Mouse (Mus musculus) megakaryocyte, embryonic 14.5 days (primary cell): ENCODE results near the gene Cd180. TPM values are rescaled to one million over a fixed set of nuclear protein-coding genes. Genes with fewer than 3 reads are reported as not detected.

Experiments used
- H3K27me3 ChIP-seq: replicated peaks from 2 replicates; pipeline ENCODE3; 2012; ENCODE audit warnings: inconsistent platforms
- H3K36me3 ChIP-seq: replicated peaks from 2 replicates; pipeline ENCODE3; 2012; ENCODE audit warnings: low read length, inconsistent platforms, mixed read lengths
- H3K4me1 ChIP-seq: 2 replicates; pipeline ENCODE4 v1.6.1; 2012; ENCODE audit warnings: inconsistent platforms
- H3K4me3 ChIP-seq: replicated peaks from 2 replicates; pipeline ENCODE3; 2012; ENCODE audit warnings: moderate library complexity, mild to moderate bottlenecking, inconsistent platforms
- H3K9me3 ChIP-seq: 2 replicates; pipeline ENCODE4 v1.6.1; 2012; ENCODE audit warnings: inconsistent platforms
- FLI1 ChIP-seq: IDR thresholded peaks from 2 replicates; pipeline ENCODE4 v1.6.1; 2012; ENCODE audit warnings: low read length, inconsistent platforms, mixed read lengths
- GATA1 ChIP-seq: IDR thresholded peaks from 3 replicates; pipeline ENCODE4 v1.6.1; 2012; ENCODE audit warnings: mixed read lengths, low read length, inconsistent platforms, borderline replicate concordance
- polyA plus RNA-seq: library from polyadenylated mRNA; stranded (reverse); fragments of >175 nt; gene quantifications from 2 replicates; pipeline ENCODE4 v1.2.3, GENCODE M21; 2012; ENCODE audit warnings: low replicate concordance; ENCODE audit not compliant: insufficient read depth

Gene Cd180
- polyA plus RNA-seq, 1 experiment: 1.5 TPM

DNA sequence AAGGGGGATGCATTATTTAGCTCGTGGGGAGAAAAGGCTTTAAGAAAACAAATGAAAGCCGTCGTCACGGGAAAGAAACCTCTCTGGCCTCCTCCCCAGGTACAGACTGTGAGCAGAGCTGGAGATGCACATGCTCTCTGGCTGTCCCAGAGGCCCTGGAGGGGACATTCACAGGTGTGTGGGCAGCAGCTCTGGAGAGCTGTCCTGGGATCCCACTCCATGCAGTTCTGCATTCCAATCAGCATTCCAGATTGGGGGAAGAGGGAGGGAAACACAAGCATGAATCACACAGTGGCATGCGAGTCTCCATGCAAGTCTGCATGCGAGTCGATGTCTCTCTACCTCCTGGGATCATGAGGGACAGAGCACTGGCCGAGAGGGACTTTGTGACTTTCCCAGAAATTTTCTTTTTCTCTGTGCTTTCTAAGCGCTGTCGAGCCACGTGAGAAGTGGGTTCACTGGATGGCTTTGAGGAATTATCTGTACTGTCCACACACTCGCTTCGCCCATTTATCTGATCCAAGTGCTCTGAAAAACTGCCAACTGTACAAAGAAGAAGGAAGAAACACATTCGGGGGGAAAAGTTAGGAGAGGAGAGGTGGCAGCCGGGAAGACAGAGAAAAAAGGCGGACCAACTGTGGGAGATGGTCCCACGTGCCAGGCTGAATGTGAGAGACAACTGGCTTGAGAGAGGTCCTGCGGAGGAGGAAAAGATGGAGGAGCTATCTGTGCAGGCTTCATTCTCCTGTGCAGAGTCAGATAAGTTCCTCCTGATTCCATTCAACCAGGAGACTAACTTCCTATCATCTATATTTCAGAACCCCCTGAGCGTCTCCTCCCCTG is 60.6 kb downstream of the Cd180 start:
- Histone ChIP-seq H3K27me3 (no peaks in the 10 kb centered on the region), H3K36me3 (peaks cover 100% of the 10 kb centered on the region), H3K9me3 (no peaks in the 10 kb centered on the region), H3K4me3 (no peak overlapping the region), H3K4me1 (peaks cover 26% of the 10 kb centered on the region)
- no peak for TF ChIP-seq GATA1
- TF ChIP-seq FLI1: no peak

DNA sequence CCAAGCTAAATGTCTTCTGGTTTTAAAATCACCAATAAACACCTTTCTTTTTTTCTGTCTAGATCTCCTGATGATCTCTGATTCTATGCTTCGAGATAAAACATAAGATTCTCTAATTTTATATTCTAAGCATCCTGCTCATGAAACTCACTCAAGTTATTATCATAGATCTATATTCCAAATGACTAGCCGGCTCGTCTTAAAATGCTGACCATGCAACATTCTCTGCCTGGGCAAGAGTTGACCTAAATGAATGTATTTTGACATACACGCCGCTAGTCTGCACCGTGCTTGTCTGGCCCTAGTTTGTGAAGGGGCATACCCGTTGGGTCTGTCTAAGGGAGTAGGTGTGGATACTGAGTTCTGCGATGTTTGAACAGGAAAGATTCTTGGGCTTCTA is 61.8 kb downstream of the Cd180 start:
- Histone ChIP-seq H3K36me3 (peaks cover 100% of the 10 kb centered on the region), H3K4me1 (peaks cover 26% of the 10 kb centered on the region), H3K27me3 (no peaks in the 10 kb centered on the region), H3K9me3 (no peaks in the 10 kb centered on the region), H3K4me3 (no peak overlapping the region)
- TF ChIP-seq GATA1: no peak
- no peak for TF ChIP-seq FLI1

GRCm38 (mm10) chr13:102756071-102756470 is 62.7 kb downstream of the Cd180 start:
- Histone ChIP-seq H3K36me3 (peaks cover 100% of the 10 kb centered on the region), H3K9me3 (no peaks in the 10 kb centered on the region), H3K27me3 (no peaks in the 10 kb centered on the region), H3K4me3 (no peak overlapping the region), H3K4me1 (peaks cover 26% of the 10 kb centered on the region)
- TF ChIP-seq FLI1 (no peak), GATA1 (no peak)

DNA sequence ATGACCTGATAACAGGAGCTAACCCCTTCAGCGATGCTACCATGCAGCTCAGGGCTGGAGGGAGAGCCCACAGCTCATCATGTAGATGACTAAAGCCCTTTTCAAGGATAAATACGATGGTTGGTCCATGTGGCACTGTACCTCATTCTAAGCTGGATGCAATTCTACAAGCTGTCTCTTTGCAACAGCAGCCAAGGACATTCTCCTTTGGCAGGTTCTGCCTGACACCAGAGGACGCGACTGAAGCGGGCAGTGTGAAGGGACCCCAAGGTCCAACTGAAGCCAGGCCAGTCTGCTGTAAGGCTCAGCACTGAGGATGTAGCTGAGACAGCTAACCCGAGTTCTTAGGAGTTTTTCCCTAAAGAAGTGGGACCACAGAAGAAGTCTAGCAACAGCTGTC is 64.7 kb downstream of the Cd180 start:
- TF ChIP-seq GATA1 (no peak), FLI1 (no peak)
- peaks cover 95% of the 10 kb centered on the region for H3K36me3 ChIP-seq
- no peaks in the 10 kb centered on the region for H3K27me3 ChIP-seq
- H3K9me3 ChIP-seq: no peaks in the 10 kb centered on the region
- H3K4me1 ChIP-seq: peaks cover 36% of the 10 kb centered on the region
- H3K4me3 ChIP-seq: no peak overlapping the region

DNA sequence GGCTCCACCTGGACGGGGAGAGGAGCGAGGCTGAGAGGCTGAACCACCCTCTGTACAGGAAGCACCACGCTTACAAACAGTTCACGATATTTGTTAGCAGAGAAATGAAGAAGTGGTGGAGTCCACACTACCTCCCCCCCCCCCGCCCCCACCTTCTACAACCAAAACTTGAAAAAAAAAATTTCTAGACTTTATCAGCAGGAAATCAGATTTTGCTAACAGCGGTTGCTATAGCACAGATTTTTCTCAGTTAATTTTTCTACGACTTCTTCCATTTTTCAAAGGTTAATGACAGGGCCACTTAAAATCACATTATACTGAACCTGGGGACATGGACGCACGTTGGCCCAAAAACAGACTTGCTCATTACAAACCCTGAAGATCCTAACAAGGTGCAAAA is 68.1 kb downstream of the Cd180 start:
- no peak overlapping the region for H3K4me3 ChIP-seq
- no peaks in the 10 kb centered on the region for H3K9me3 ChIP-seq
- peaks cover 94% of the 10 kb centered on the region for H3K36me3 ChIP-seq
- H3K4me1 ChIP-seq: peaks cover 28% of the 10 kb centered on the region
- H3K27me3 ChIP-seq: no peaks in the 10 kb centered on the region
- TF ChIP-seq FLI1: no peak
- TF ChIP-seq GATA1: no peak

DNA sequence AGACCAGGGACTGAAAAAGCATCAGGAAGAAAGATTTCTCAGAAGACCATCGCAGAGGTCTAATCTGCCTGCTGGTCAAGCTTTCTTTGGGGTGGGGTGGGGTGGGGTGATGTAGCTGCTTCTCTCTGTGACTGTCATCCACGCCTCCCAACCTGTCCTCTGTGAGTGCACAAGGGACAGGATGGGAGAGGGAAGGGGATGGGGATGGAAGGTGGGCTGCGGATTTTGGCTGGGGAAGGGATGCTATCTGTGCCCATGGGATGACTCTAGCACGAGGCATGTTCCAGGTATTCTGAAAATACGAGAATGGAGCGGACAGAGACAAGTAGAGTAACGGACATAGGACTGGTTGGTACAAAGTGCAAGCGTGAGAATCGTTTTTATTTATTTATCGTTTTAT is 68.8 kb downstream of the Cd180 start:
- H3K36me3 ChIP-seq: peaks cover 94% of the 10 kb centered on the region
- no peak overlapping the region for H3K4me3 ChIP-seq
- H3K27me3 ChIP-seq: no peaks in the 10 kb centered on the region
- H3K4me1 ChIP-seq: peaks cover 28% of the 10 kb centered on the region
- no peaks in the 10 kb centered on the region for H3K9me3 ChIP-seq
- no peak for TF ChIP-seq FLI1
- no peak for TF ChIP-seq GATA1

DNA sequence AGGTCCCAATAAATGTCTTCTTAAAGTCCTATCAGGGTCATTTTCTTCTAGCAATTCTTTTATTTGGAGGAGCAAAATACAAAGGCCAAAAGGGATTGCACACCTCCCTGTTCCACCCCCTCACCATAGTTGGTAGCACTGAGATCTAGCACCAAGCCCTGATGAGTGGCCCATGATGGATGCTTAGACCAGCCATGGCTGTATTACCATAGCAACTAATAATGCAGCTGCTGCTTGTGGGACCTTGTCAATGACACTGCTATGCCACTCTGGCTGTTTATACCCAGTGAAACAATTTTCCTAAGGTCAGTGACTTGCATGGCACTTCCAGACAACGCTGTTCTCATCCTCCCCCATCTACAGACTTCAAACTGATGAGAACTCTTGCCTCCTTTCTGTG is 70.9 kb downstream of the Cd180 start:
- Histone ChIP-seq H3K4me1 (peaks cover 20% of the 10 kb centered on the region), H3K9me3 (no peaks in the 10 kb centered on the region), H3K27me3 (no peaks in the 10 kb centered on the region), H3K4me3 (no peak overlapping the region), H3K36me3 (peaks cover 94% of the 10 kb centered on the region)
- TF ChIP-seq GATA1 (no peak), FLI1 (no peak)

DNA sequence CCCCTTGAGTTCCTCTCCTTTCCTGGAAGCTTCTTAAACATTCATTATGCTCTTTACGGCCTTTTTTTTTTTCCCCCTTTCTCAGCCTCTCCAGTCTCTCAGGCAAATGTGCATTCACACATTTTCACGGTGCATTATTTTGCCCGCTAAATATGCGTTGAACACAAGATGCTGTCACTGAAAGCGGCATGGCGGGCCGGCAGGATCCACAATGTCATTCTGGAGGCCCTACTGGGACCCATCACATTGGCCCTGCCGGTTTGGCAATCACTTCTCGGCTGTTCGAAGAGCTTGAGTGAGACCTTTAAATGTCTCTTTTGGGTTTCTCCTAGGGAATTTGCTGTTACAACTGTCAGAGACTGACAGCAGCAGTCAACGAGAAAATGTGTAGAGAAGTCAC is 71.9 kb downstream of the Cd180 start:
- Histone ChIP-seq H3K4me3 (no peak overlapping the region), H3K27me3 (no peaks in the 10 kb centered on the region), H3K9me3 (no peaks in the 10 kb centered on the region), H3K4me1 (peaks cover 20% of the 10 kb centered on the region), H3K36me3 (peaks cover 94% of the 10 kb centered on the region)
- TF ChIP-seq FLI1 (no peak), GATA1 (no peak)

DNA sequence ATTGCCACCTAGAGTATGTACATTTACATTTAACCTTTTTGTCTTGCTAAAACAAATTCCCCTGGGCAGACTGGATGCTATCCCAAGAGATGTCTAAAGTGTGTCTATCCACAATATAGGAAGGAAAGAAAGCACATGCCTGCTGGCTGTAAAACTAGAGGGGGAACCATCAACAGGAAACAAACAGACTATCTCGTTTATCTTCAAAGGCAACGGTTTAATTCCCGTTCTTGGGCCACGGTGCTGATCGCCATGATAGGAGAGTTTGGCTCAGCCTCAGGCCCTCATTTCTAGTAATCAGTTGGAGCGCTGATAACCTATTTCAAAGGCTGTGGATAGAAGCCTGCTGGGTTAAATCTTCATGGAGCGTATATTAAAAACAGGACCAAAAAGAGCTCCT is 73.8 kb downstream of the Cd180 start:
- no peaks in the 10 kb centered on the region for H3K27me3 ChIP-seq
- H3K36me3 ChIP-seq: peaks cover 95% of the 10 kb centered on the region
- H3K9me3 ChIP-seq: no peaks in the 10 kb centered on the region
- TF ChIP-seq GATA1: no peak
- no peak for TF ChIP-seq FLI1
- peaks cover 17% of the 10 kb centered on the region for H3K4me1 ChIP-seq
- H3K4me3 ChIP-seq: no peak overlapping the region

DNA sequence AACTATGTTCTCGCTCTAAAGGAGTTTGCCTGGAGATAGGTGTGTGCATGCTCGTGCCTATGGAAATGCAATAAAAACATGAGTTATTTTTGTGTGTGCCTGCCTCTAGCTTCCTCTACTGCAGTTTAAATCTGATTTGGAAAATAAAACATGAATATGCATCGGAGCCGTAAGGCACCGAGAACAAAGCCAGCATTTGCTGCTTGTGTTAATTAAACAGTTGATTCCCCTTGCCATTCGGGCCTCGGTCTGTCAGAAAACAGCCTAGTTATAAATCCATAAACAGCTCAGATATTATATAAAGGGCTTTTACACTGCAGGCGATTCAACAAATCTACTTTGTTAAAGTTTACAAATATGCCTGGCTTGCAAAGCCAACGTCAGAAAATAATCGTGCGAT is 75.2 kb downstream of the Cd180 start:
- peaks cover 9% of the 10 kb centered on the region; the same call in 1 of the 2 replicates for H3K4me1 ChIP-seq
- no peaks in the 10 kb centered on the region for H3K27me3 ChIP-seq
- H3K9me3 ChIP-seq: no peaks in the 10 kb centered on the region
- no peak overlapping the region for H3K4me3 ChIP-seq
- no peak for TF ChIP-seq GATA1
- TF ChIP-seq FLI1: no peak
- H3K36me3 ChIP-seq: peaks cover 100% of the 10 kb centered on the region

- Histone ChIP-seq H3K4me3 (no peak overlapping the region), H3K9me3 (no peaks in the 10 kb centered on the region), H3K27me3 (no peaks in the 10 kb centered on the region), H3K36me3 (peaks cover 100% of the 10 kb centered on the region), H3K4me1 (no peaks in the 10 kb centered on the region)
- TF ChIP-seq FLI1 (no peak), GATA1 (no peak)
Measured at GRCm38 (mm10) chr13:102770194-102770593, 76.8 kb downstream of the Cd180 start.
